13 mouse cellular contexts compared by ENCODE assay signal in the genomic region with DNA sequence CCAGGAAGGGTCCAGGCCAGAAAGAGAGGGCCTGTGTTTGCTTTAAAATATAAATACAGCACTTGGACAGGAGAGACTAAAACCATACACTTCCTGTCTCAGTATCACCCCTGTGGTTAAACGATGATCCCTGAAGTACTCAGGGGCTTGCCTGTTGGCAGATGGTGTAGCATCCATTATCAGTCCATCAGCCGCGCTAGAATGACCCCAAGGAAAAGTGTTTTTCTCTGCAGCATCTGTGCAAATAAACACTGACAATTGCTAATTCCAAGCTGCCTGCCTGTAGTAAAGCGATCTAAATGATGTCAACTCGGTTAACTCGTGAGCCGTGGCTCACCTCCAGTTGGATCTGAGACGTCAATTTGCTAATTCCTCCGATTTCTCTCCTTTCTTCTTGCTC.
DNase-seq lines count a peak whose midpoint lies in the region; ATAC-seq lines count a peak whose summit lies in the region.
"Had no signal": no experiment of that assay in that cellular context is flagged by ENCODE, and none has a peak within 500 bp of the region (broad histone marks: within the 10 kb centered on the region; RNA-seq: fewer than 3 reads in every experiment).

No protein-coding gene starts in this region.

- DNase-seq in left cerebral cortex, postnatal 4 days = peak; percentile 25
- DNase-seq in left cerebral cortex, adult 11 months (ENCODE audit: low spot score) = no peak
- peak; percentile 48 for DNase-seq in hindbrain, embryonic 14.5 days (ENCODE audit: low spot score)
- DNase-seq in yolk sac, embryonic 10.5 days (ENCODE audit: low spot score) = peak; percentile 65
- DNase-seq in gastrocnemius, postnatal 10 days = no peak
- DNase-seq in heart, adult 8-10 months (ENCODE audit: low spot score) = no peak
- DNase-seq: cerebellum, adult 9-11 months; kidney, adult 8-10 months; lung, adult 18-20 months; right cerebral cortex, adult 18-20 months; thymus, adult 2 months had no signal

- H3K4me3 ChIP-seq in forebrain, embryonic 13.5 days = no peak overlapping the region
- H3K4me3 ChIP-seq in hindbrain, embryonic 14.5 days (replicated peaks; ENCODE audit: low read length) = no peak overlapping the region
- H3K4me3 ChIP-seq: heart, embryonic 15.5 days had no signal

- WGBS in forebrain, embryonic 13.5 days = 39% methylated on average over 9 of the region's 9 CpGs
- WGBS in hindbrain, embryonic 14.5 days = 35% methylated on average over 9 of the region's 9 CpGs

- no peaks in the 10 kb centered on the region for H3K27me3 ChIP-seq in forebrain, embryonic 13.5 days
- H3K27me3 ChIP-seq in hindbrain, embryonic 14.5 days (ENCODE audit: control insufficient read depth, insufficient read depth, low read length) = no peaks in the 10 kb centered on the region; the same call in 1 of the 2 replicates

- H3K9me3 ChIP-seq in forebrain, embryonic 13.5 days (replicated peaks) = no peaks in the 10 kb centered on the region
- no peaks in the 10 kb centered on the region for H3K9me3 ChIP-seq in hindbrain, embryonic 14.5 days (ENCODE audit: control insufficient read depth, low read length)
- H3K9me3 ChIP-seq: heart, embryonic 15.5 days had no signal

- no peaks in the 10 kb centered on the region for H3K36me3 ChIP-seq in forebrain, embryonic 13.5 days (ENCODE audit: poor library complexity, severe bottlenecking)
- no peaks in the 10 kb centered on the region for H3K36me3 ChIP-seq in hindbrain, embryonic 14.5 days (replicated peaks; ENCODE audit: control insufficient read depth, insufficient read depth)
- H3K36me3 ChIP-seq: heart, embryonic 15.5 days had no signal

- H3K4me1 ChIP-seq in forebrain, embryonic 13.5 days = peaks cover 17% of the 10 kb centered on the region
- peaks cover 11% of the 10 kb centered on the region; the same call in 1 of the 2 replicates for H3K4me1 ChIP-seq in hindbrain, embryonic 14.5 days (replicated peaks; ENCODE audit: control insufficient read depth, insufficient read depth, low read length)

- intact Hi-C loops in left cerebral cortex, postnatal 4 days (cut with DNase I) = no loop called here

- H3K27ac ChIP-seq in forebrain, embryonic 13.5 days = peak overlapping the region; percentile 57
- peak overlapping the region; percentile 40; the same call in 1 of the 2 replicates for H3K27ac ChIP-seq in hindbrain, embryonic 14.5 days
- H3K27ac ChIP-seq: heart, embryonic 15.5 days had no signal

- ATAC-seq in forebrain, embryonic 13.5 days = peak; percentile 63
- peak; percentile 55; the same call in 1 of the 2 replicates for ATAC-seq in hindbrain, embryonic 14.5 days (ENCODE audit: low FRiP score)

- no peak overlapping the region for H3K4me2 ChIP-seq in forebrain, embryonic 13.5 days
- no peak overlapping the region for H3K4me2 ChIP-seq in hindbrain, embryonic 14.5 days (replicated peaks)
- H3K4me2 ChIP-seq: heart, embryonic 15.5 days had no signal

- no peak overlapping the region for H3K9ac ChIP-seq in forebrain, embryonic 13.5 days
- no peak overlapping the region for H3K9ac ChIP-seq in hindbrain, embryonic 14.5 days
- H3K9ac ChIP-seq: heart, embryonic 15.5 days had no signal

Comparison
In these comparisons a context has a peak if more than half of its experiments do, and no peak if none do; other contexts are left out.
1. DNase-seq: peak in left cerebral cortex, postnatal 4 days (single experiment), hindbrain, embryonic 14.5 days (single experiment) and yolk sac, embryonic 10.5 days (single experiment); none in left cerebral cortex, adult 11 months (single experiment), gastrocnemius, postnatal 10 days (single experiment) and heart, adult 8-10 months (single experiment).